Mouse (Mus musculus) natural killer cell, adult 2 months (primary cell): ENCODE measurements around the gene Nploc4.
A peak's percentile ranks its signal among the peaks of the same experiment; 100 is the strongest.

Source experiments
- DNase-seq, 2 experiments: peaks; one replicate each; pipeline ENCODE4 v3.0.0; 2022; ENCODE audit warnings: low spot score in 2 of 2

Gene Nploc4

GRCm38 (mm10) chr11:120437152-120437856 lies at the start of gene Nploc4:
Gene Nploc4 (minus strand): TSS chr11:120437708.
- peak; percentile 83 to 88 for DNase-seq

GRCm38 (mm10) chr11:120485251-120485650 lies 47.7 kb upstream of the Nploc4 start:
- no peak for DNase-seq

GRCm38 (mm10) chr11:120484265-120484981 lies 46.9 kb upstream of the Nploc4 start, which contains the start of gene Mrpl12:
Gene Mrpl12 (plus strand): TSS chr11:120484613.
- peak; percentile 78 to 86 for DNase-seq

GRCm38 (mm10) chr11:120483448-120483934 lies 46.0 kb upstream of the Nploc4 start:
- DNase-seq: no peak

- no peak for DNase-seq
Observed at GRCm38 (mm10) chr11:120472052-120472451, 34.5 kb upstream of the Nploc4 start.

GRCm38 (mm10) chr11:120467736-120468092 lies 30.2 kb upstream of the Nploc4 start:
- no peak for DNase-seq

- peak; percentile 91 to 94 for DNase-seq
Observed at GRCm38 (mm10) chr11:120467051-120467735, 29.7 kb upstream of the Nploc4 start, which contains the start of gene Arl16. Gene Arl16 (minus strand): TSS chr11:120467607.

GRCm38 (mm10) chr11:120465521-120465920 lies 28.0 kb upstream of the Nploc4 start:
- DNase-seq: no peak

GRCm38 (mm10) chr11:120464365-120464764 lies 26.9 kb upstream of the Nploc4 start:
- no peak for DNase-seq

- DNase-seq: no peak
Observed at GRCm38 (mm10) chr11:120463536-120463935, 26.0 kb upstream of the Nploc4 start.

- DNase-seq: no peak
Observed at GRCm38 (mm10) chr11:120458847-120459597, 21.5 kb upstream of the Nploc4 start.

GRCm38 (mm10) chr11:120457772-120458751 lies 20.6 kb upstream of the Nploc4 start, which contains the start of the genes Oxld1 and Ccdc137:
Gene Oxld1 (minus strand): TSS chr11:120458068.
Gene Ccdc137 (plus strand): TSS chr11:120458115.
- DNase-seq: peak; percentile 59 to 63

- DNase-seq: no peak
Observed at GRCm38 (mm10) chr11:120457370-120457769, 19.9 kb upstream of the Nploc4 start.

- DNase-seq: no peak
Observed at GRCm38 (mm10) chr11:120455413-120455812, 17.9 kb upstream of the Nploc4 start.

- DNase-seq: no peak
Observed at GRCm38 (mm10) chr11:120454965-120455364, 17.5 kb upstream of the Nploc4 start.

- DNase-seq: no peak
Observed at GRCm38 (mm10) chr11:120453306-120453705, 15.8 kb upstream of the Nploc4 start, which contains the start of gene Pde6g. Gene Pde6g (minus strand): TSS chr11:120453500.

- DNase-seq: no peak
Observed at GRCm38 (mm10) chr11:120452246-120452645, 14.7 kb upstream of the Nploc4 start.

GRCm38 (mm10) chr11:120447179-120447578 lies 9.7 kb upstream of the Nploc4 start:
- no peak for DNase-seq

GRCm38 (mm10) chr11:120445475-120445874 lies 8.0 kb upstream of the Nploc4 start:
- no peak for DNase-seq

GRCm38 (mm10) chr11:120444106-120444505 lies 6.6 kb upstream of the Nploc4 start:
- no peak for DNase-seq
